Mouse (Mus musculus) stomach, postnatal 0 days (tissue): ENCODE data around the gene Cipc.

Experiments
- CTCF ChIP-seq: IDR thresholded peaks from 2 replicates; pipeline ENCODE4 v1.5.1; 2016; ENCODE audit warnings: antibody characterized with exemption, low read depth, mild to moderate bottlenecking, moderate library complexity
- EP300 ChIP-seq: optimal IDR thresholded peaks from 2 replicates; pipeline ENCODE3; 2016; ENCODE audit warnings: antibody characterized with exemption

DNA sequence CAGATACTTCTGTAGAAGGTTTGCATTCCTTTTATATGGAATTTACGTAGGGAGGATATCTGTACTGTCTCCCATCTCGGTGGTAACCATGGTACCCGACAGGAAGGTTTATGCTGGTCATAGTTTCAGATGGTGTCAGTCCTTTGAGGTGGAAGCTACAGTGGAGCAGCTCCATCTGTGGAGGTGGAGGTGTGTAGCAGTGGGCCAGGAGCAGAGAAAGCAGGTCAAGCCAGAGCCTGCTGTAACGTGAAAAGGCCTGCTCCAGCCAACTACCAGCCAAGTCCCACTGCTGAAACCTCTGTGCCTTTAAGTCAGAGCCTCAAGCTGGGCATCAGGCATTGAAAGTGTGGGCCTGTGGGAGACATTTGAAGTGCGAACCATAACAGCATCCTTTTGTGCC lies 11.7 kb downstream of the Cipc start:
- TF ChIP-seq CTCF (no peak), EP300 (no peak)
